Mouse (Mus musculus) spleen, postnatal 4 days (tissue): ENCODE measurements around the gene Eif6.

Experiments
- DNase-seq, 2 experiments: peaks; one replicate each; pipeline ENCODE4 v3.0.0; 2022; ENCODE audit warnings: low spot score in 2 of 2

Eif6 gene

GRCm38 (mm10) chr2:155787949-155788931 is 38.5 kb downstream of the Eif6 start:
- DNase-seq, result no peak

DNA sequence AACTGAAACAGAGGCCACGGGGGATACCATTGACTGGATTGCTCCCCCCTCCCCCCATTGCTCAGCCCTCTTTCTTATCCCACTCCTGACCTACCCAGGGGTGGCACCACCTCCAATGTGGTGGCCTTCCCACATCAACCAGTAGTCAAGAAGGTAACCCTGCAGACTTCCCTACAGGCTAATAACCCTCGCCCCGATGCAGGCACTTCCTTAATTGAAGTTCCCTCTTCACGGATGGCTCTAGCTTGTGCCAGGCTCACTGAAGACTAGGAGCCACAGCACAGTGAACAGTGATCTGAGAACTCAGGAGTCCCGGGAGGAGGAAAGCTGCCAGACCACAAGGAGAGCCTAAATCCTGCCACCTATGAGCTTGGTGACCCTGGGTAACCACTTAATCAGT is 39.8 kb downstream of the Eif6 start:
- no peak for DNase-seq

- DNase-seq, result no peak
Measured at GRCm38 (mm10) chr2:155784534-155784933, 42.2 kb downstream of the Eif6 start.

DNA sequence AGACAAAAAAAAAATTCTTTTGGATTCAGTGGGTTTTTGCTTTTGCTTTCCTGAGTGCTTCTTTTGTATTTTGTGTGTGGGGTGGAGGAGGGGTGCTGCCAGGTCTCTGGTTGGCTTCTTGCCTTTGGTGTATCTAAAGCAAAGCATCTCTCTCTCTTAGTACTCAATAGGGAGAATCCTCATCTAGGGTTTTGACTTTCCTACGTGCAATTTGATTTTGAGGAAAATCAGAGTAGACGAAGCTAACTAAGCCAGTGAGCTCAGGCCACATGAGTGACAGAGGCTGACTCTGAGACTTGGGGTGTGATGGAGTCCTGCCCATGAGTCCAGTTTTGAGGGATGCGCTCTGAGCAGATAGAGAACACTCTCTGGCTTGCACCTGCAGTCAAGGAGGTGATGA is 47.2 kb downstream of the Eif6 start:
- DNase-seq, result no peak

DNA sequence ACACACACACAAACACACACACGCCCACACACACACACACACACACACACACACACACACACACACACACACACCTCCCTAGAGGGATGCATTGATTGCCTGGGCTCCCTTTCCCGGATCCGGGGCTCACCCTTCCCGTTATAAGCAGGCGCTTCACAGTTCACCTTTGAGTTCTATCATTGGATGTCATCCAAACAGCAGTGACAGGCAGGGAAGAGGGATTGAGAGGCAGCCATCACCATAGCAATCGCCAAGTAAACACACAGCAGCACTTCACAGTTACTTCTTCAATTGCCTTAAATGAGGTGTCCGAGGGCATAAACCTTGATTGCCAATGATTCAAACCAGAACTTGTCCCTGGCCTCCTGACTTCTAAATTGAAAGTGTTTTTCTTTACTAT is 47.7 kb downstream of the Eif6 start:
- DNase-seq, result no peak

- no peak for DNase-seq
Measured at GRCm38 (mm10) chr2:155778004-155778403, 48.7 kb downstream of the Eif6 start.

- no peak for DNase-seq
Measured at GRCm38 (mm10) chr2:155777688-155777985, 49.1 kb downstream of the Eif6 start.

GRCm38 (mm10) chr2:155776824-155777687 is 49.7 kb downstream of the Eif6 start:
- DNase-seq, result no peak

GRCm38 (mm10) chr2:155775685-155776263 is 51.0 kb downstream of the Eif6 start:
- peak; percentile 34 to 79 for DNase-seq

- no peak for DNase-seq
Measured at GRCm38 (mm10) chr2:155774927-155775684, 51.6 kb downstream of the Eif6 start, which contains the start of gene Mmp24. TSS of gene Mmp24 (plus strand) at chr2:155775342.

- no peak for DNase-seq
Measured at GRCm38 (mm10) chr2:155774261-155774926, 52.3 kb downstream of the Eif6 start.

DNA sequence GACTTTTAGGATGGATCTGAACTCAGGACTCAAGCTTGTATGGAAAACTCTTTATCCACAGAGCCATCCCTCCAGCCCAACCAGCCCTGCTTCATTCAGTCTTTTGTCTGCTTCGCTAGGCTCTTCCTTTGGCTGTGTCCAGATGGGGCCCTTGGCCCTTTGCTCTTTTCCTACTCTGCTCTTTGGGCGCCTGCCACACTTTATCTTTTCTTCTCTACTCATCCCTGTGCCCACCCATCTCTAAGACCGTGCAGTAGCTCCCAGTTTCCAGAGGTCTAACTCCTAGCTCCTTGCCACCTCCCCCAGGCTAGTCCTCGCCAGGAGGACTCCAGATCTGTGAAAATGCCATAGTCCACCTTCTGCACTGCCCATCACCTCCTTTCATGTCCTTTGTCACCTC is 53.1 kb downstream of the Eif6 start:
- no peak for DNase-seq
